Mouse (Mus musculus) C2C12 (cell line): ENCODE results near the gene Rab31.

Experiments
- CTCF ChIP-seq: IDR thresholded peaks from one replicate; pipeline ENCODE4 v1.5.1; 2011; ENCODE audit not compliant: control insufficient read depth, insufficient read depth, insufficient read length
- MAX ChIP-seq: IDR thresholded peaks from one replicate; pipeline ENCODE4 v1.6.1; 2011; ENCODE audit warnings: mild to moderate bottlenecking, control low read depth
- MYOD1 ChIP-seq: IDR thresholded peaks from one replicate; pipeline ENCODE4 v1.6.1; 2011; ENCODE audit warnings: low read depth; ENCODE audit not compliant: control insufficient read depth, insufficient read length
- MYOG ChIP-seq: IDR thresholded peaks from one replicate; pipeline ENCODE4 v1.6.1; 2011; ENCODE audit not compliant: control insufficient read depth, insufficient read length; ENCODE audit errors: extremely low read depth
- USF1 ChIP-seq: IDR thresholded peaks from one replicate; pipeline ENCODE4 v1.6.1; 2011; ENCODE audit warnings: low read depth, mild to moderate bottlenecking, control low read depth, moderate library complexity

- TF ChIP-seq CTCF (no peak), USF1 (no peak), MYOG (no peak), MAX (no peak), MYOD1 (no peak)
These were observed 92.6 kb downstream of the Rab31 start for GRCm38 (mm10) chr17:65679806-65680446.
